Mouse (Mus musculus): Measurements from ENCODE around the gene Scgb1b3. TPM values are rescaled to one million over a fixed set of nuclear protein-coding genes. Genes with fewer than 3 reads are reported as not detected.

The Scgb1b3 gene
- not detected for polyA plus RNA-seq (2014; fragmentation: Illumina TruSeq; extraction: RNeasy Lipid Tissue Mini Kit (QIAGEN cat#74804); ENCODE audit: low read depth, low replicate concordance)

GRCm38 (mm10) chr7:31375292-31375691 is at the start of gene Scgb1b3:
Gene Scgb1b3 (plus strand): TSS chr7:31375592.

GRCm38 (mm10) chr7:31362022-31362560 is 13.3 kb upstream of the Scgb1b3 start, which contains the start of gene Scgb2b3:
Gene Scgb2b3 (minus strand): TSS chr7:31362072.

Other genes with a start within 250 kb of the Scgb1b3 start
- gene Scn1b, start 248.6 kb upstream of the Scgb1b3 start, polyA plus RNA-seq (2014; fragmentation: Illumina TruSeq; extraction: RNeasy Lipid Tissue Mini Kit (QIAGEN cat#74804); ENCODE audit: low read depth, low replicate concordance), result 0.64 TPM
- gene Gramd1a, start 219.7 kb upstream of the Scgb1b3 start, polyA plus RNA-seq (2014; fragmentation: Illumina TruSeq; extraction: RNeasy Lipid Tissue Mini Kit (QIAGEN cat#74804); ENCODE audit: low read depth, low replicate concordance), result 6.1 TPM
- not detected for gene Scgb2b2, start 85.1 kb upstream of the Scgb1b3 start, polyA plus RNA-seq (2014; fragmentation: Illumina TruSeq; extraction: RNeasy Lipid Tissue Mini Kit (QIAGEN cat#74804); ENCODE audit: low read depth, low replicate concordance)
- not detected for gene Scgb1b2, start 83.8 kb upstream of the Scgb1b3 start, polyA plus RNA-seq (2014; fragmentation: Illumina TruSeq; extraction: RNeasy Lipid Tissue Mini Kit (QIAGEN cat#74804); ENCODE audit: low read depth, low replicate concordance)
- not detected for gene Scgb2b3, start 13.5 kb upstream of the Scgb1b3 start, polyA plus RNA-seq (2014; fragmentation: Illumina TruSeq; extraction: RNeasy Lipid Tissue Mini Kit (QIAGEN cat#74804); ENCODE audit: low read depth, low replicate concordance)

Data from adrenal gland, adult 10 weeks (tissue).